Mouse (Mus musculus): ENCODE results near the gene Fhit. TPM values are rescaled to one million over a fixed set of nuclear protein-coding genes. Genes with fewer than 3 reads are reported as not detected.

The Fhit gene
- polyA plus RNA-seq, 1 experiment, result 0.94 TPM

DNA sequence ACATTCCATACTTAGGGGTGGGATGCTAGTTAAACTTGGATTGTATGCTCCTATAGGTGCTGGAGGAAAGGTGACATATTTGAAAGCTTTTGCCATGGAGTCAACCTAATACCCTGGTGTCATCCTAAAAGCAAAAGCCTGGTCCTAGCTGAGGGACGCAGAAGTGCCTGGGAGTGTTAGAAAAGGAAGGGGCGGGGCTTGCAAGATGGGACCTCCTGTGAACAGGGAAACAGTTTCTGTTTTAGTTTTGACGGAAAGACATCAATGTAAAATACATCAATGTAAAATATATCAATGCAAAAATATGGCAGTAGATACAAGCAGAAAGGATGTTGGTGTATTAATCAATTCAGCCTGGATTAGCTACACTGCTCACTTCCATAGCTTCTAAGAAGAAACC, 504.5 kb downstream of the Fhit start:
- TF ChIP-seq GATA1 (IDR thresholded peaks at IDR 0.05; ENCODE audit: low read length), result no peak

DNA sequence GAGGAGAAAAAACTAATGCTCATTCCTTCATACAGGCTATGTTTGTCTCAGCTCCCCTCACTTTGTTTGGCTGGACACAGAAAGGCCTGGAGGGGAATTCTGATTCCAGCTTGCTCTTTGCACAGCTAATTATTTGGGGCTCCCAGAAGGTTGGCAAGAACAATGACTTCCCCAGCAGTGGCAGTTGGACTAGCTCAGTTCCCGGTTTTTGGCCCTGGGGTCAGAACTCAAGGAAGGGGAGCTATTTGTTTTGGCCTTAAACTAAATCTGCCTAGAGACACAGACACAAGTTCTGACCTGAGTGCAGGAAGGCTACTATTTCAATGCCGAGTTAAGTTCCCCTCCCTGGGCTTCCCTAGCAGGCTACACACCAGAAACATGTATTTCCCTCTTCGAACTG, 506.0 kb downstream of the Fhit start:
- no peak for TF ChIP-seq GATA1 (IDR thresholded peaks at IDR 0.05; ENCODE audit: low read length)

DNA sequence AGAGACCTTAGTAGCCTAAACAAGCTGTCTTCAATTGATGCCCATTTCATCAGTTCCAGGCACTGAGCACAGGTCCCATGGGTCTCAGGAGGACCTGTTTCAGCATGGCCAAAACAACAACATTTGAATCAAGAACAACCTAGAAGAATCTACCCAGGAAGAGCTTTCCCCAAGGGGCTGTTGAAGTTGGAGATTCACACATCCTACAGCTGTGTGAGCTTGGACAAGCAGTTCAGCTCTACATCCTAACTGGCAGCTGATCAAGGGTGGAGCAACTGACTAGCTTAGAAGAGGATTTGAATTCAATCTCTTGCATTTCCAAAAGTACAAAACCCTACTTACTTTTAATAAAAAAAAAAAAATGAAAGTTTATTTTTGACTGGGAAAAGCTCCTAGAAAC, 514.0 kb downstream of the Fhit start:
- no peak for TF ChIP-seq GATA1 (IDR thresholded peaks at IDR 0.05; ENCODE audit: low read length)

DNA sequence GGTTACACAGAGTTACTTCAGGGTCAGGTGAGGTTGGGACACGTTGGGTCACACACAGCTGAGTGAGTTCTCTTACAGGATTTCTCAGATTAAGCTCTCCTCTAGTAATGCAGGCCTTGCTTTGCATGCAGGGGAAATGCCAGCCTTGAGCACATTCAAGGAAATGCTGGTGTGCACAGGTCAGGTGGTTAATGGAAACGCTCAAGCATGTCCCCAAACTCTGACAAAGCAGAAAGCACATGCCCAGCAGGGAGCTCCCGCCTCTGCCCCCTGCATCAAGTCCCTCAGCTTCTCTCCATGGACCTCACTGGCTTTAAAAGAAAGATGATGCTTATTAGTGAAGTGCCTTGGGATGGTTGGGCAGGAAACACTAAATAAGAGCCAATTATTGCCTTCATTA, 530.1 kb downstream of the Fhit start:
- no peak for TF ChIP-seq GATA1 (IDR thresholded peaks at IDR 0.05; ENCODE audit: low read length)

DNA sequence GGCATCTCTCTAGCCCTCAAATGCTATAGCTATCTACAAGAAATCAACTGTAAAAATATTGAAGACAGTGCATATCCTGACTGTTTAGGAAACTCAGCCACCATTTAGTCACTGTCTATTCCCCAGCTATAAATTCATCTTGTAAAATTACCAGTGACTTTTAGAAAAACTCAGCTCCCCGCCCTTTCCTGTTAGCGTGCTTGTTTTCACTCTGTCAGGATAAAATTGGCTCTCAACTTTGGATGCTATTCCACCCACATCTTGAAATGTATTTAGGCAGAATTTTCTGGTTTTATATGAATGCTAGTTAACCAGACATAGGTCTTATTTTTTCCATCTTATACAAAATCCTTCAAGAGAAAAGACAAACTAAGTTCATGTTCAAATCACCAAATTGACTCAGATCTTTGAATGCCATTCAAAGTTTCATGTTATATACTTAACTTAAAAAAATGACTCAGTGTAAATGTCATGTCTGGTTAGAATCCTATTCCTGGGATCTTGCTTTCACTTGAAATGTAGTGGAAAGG, 530.9 kb downstream of the Fhit start:
- TF ChIP-seq GATA1 (IDR thresholded peaks at IDR 0.05; ENCODE audit: low read length), result no peak

DNA sequence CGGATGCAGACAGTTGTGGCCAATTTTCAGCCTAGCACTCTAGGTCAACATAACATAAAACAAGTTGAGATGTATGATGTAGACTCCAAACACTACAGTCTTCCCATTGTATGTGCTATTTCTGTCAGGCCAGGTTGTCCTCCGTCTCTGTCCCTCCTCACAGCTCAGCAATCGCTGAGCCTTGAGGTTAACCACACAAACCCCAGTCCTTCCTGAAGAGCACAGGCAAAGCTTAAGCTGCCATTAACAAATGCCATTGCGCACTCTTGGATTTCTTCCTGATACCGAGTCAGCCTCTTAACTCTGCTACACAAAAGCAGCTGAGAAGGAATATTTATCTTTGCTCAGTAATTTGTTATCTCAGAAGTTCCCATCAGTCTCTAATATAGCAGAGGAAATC, 568.4 kb downstream of the Fhit start:
- TF ChIP-seq GATA1 (IDR thresholded peaks at IDR 0.05; ENCODE audit: low read length), result no peak

DNA sequence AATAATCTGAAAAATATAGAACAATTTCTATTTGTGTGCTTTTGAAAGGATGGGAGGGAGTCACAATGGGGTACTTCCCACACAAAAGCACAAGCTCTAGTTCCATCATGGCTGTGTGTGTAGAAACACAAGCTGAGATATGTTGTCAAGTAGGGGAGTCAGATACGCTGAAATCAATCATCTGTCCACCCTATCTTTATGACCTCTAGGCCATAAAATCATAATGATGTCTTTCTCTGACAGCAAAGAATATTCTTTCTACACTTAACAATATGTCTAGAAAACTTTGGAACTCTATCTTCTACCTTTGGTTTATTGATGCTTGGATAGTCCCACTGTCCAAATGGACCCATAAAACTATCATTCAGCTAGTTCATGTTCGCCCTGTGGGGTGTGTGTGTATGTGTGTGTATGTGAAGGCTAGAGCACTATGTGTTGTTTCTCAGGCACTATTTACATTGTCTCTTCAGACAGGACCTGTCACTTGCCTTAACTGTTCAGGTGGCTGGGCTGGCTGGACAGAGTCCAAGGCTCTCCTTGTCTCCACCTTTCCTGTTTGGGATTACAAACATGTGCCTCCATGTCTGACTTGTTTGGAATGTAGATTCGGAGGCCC, 592.8 kb downstream of the Fhit start:
- TF ChIP-seq GATA1 (IDR thresholded peaks at IDR 0.05; ENCODE audit: low read length), result no peak

DNA sequence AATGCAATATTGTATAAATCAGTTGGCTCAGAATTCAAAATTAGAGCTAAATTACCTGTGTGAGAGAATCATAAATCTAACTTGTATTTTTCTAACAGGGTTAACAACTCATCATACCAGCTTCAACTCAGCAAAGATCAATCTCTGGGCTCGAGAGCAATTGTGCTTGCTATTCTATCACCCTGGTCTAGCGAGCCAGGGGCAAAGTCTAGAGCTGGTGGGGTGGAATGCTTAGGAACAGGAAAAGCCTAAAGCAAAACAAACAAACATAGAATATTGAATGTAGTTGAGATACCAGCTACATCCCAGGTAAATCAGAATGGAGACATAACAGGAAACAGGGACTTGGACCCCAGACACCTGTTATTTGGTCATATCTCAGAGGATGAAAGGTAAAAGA, 594.1 kb downstream of the Fhit start:
- TF ChIP-seq GATA1 (IDR thresholded peaks at IDR 0.05; ENCODE audit: low read length), result no peak

DNA sequence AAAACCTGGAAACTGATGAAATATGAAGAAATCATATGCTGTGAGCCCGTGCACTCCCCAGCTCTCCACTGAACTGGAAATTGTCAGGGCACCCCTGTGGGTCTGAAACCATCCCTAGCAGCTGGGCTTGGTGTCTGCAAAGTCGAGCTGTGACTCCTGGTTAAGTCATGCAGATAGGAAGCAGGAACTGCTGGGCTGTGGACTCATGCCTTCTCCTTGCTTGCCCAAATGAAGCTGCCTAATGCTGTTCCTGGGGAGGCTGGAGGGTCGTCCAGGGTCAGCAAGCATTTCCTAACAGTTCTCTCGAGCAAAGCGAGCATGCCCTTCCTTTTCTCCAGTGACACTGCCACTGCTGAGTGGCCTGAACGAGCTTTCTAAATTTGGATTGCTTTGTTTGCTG, 607.1 kb downstream of the Fhit start:
- TF ChIP-seq GATA1 (IDR thresholded peaks at IDR 0.05; ENCODE audit: low read length), result no peak

DNA sequence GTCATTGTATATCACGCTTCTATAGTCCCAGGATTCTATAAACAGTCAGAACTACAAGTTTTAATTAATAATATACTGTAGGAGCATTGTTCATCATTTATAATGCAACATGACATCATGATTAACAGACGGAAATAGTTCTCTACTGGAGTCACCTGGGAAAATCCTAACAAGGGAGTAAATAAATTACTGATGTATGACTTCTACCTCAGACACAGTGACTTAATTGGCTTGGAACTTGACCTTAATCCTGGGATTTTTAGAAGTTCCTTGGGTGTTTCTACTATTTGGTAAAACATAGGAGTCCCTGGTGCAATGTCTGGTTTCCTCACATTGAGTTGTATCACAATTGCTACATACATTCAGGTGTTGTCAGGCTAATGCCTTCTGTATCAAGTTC, 613.2 kb downstream of the Fhit start:
- no peak for TF ChIP-seq GATA1 (IDR thresholded peaks at IDR 0.05; ENCODE audit: low read length)

DNA sequence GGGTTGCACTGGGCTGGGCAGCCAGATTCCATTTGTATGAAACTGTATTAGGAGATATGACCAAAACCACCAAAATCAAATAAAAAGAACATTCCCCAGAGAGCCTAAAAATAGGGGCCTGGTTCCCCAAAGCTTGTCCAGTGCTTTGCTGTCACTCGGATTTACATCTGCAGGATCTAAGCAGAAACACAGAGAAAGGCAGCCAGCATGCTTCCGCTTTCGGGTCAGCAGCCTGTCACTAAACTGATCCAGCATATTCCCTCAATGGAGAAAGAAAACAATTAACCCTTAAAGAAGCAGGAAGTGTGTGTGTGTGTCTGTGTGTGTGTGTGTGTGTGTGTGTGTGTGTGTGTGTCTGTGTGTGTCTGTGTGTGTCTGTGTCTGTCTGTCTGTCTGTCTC, 615.9 kb downstream of the Fhit start:
- TF ChIP-seq GATA1 (IDR thresholded peaks at IDR 0.05; ENCODE audit: low read length), result no peak

DNA sequence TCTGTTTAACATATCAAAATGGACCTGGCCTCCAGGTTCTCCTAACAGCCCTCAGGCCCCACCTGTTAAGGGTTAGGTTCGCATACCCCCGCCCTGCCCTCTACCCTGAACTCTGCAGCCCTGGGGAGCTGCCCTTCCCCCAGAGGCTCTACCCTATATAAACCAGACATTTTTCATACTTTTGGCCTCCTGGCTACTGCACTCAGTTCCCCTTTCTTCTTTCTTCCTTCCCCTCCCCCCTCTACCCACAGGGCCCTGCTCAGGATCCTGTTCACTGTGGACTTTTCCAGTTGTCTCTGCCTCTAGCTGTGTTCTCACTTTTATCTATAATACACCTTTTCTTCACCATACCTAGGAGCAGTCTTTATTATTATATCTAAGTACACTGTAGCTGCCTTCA, 627.0 kb downstream of the Fhit start:
- no peak for TF ChIP-seq GATA1 (IDR thresholded peaks at IDR 0.05; ENCODE audit: low read length)

DNA sequence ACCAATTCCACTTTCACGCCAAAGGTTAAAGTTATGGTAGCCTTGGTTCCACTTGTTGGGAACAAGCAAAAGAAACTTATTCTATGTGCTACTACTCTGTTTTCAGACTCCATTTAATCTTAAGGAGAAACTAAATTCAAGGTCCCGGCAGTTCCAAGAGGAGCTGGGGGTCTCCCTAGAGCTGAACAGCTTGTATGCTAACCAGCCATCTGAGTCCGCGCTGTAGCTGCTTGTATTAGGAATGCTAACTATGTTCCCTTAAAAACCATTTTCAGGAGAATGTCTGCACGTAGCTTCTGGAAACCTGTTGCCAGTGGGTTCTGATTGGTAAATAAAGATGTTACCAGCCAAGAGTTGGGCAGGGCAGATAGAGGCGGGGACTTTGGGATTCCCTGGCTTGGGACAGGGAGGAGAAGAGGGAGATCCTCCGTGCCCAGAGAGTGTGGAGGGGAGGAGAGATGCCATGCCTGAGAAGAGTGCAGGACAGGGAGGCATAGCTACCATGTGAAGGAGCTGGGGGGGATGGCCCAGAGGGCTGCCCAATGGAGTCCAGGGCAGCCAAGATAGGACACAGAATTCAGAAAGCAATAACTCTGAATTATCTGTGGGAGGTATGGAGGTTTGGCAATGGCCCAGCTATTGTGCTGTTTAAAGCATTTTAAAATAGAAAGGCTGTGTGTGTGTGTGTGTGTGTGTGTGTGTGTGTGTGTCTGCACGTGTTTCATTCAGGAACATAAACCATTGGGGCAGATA, 629.9 kb downstream of the Fhit start:
- no peak for TF ChIP-seq GATA1 (IDR thresholded peaks at IDR 0.05; ENCODE audit: low read length)

DNA sequence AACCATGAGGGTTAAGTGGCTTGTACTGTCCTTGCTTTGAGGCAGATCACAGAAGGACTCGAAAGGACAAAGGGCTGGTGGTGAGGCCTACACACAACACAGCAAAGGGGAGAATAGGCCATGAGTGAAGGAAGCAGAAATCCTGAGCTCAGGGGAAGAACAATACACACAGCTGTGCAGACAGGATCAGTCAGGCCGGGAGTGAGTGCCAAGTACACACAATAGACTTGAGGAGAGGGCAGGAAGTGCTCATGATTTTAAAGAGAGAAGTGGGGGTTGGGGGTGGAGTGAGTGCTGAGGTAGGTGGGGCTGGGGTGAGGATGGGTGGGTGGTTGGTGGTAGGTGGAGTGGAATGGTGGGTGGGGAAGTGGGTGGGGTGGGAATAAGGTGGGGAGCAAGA, 635.0 kb downstream of the Fhit start:
- no peak for TF ChIP-seq GATA1 (IDR thresholded peaks at IDR 0.05; ENCODE audit: low read length)

DNA sequence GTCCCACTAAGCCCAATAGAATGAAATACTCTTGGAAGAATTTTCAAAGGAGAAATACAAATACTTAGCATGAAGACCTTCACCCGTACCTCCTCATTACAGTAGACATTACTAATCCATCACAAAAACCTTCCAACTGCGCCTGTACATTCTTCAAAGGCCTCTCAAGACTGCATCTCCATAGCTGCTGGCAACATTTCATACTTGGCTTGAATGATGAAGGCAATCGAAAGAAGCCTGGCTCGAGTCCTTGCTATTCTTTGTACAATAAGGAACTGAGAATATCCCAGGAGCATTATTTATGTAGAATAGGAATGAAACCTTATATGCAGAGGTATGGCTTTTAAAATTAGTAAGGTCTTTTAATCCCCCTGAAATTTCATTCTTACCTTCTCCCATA, 636.0 kb downstream of the Fhit start:
- TF ChIP-seq GATA1 (IDR thresholded peaks at IDR 0.05; ENCODE audit: low read length), result no peak

DNA sequence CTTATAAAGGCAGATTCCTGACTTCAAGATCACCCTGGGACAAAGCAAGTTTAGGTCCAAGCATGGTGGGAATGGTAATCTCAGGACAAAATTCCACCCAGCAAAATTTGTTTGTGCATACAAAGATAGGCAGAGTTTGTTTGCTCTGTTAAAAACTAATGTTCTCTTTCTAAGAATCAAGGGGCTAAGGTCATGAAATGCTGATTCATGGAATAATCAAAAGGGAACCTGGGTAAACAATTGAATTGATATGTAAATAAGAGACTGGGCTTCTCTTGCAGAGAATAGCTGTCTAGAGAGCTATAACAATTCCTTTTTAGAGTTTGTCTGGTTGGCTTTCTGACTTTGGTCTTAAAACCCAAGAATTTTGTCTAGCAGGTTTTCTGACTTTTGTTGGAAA, 647.8 kb downstream of the Fhit start:
- no peak for TF ChIP-seq GATA1 (IDR thresholded peaks at IDR 0.05; ENCODE audit: low read length)

DNA sequence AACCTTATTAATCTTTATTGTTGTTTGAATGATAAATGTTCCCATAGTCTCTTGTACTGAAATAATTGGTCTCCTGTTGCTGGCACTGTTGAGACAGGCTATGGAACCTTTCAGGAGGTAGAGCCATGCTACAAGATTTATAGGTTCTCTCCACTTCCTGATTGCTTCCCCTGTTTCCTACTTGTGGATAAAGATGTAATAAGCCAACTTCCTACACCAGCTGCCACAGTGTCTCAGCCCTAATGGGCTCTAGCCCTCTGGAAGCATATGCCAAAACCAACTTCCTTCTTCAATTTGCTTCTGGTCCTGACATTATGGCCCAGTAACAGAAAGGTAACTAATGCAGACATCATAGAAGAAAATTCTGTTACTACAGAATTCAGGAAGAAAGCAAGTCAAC, 652.6 kb downstream of the Fhit start:
- TF ChIP-seq GATA1 (IDR thresholded peaks at IDR 0.05; ENCODE audit: low read length), result no peak

Measured in G1E-ER4 (cell line).